Mouse (Mus musculus): ENCODE results near the gene Olfr64. TPM values are rescaled to one million over a fixed set of nuclear protein-coding genes. Genes with fewer than 3 reads are reported as not detected.

Gene Olfr64
- not detected in 2 replicates for polyA plus RNA-seq (2012; rRNA removed)

DNA sequence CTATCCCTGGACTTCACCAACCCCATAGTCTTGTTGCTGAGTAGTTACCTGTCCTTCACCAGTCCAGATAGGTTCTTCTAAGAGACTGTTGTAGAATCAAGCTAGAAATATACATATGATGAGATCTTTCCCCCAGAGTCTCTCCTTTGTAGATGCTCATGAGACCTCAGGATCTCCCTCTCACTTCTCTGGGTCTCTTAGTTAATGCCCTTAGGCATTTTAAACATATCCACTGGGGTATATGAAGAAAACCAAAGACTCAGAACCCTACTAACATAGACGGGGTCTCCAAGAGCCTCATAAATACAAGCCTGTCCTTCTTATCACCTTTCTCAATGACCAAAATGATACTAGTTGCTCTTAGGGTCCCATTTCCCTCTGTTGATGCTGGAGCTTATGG, at the start of gene Olfr64:
Olfr64 (minus strand) TSS at position 101 of the 400 bp plus-strand sequence.

DNA sequence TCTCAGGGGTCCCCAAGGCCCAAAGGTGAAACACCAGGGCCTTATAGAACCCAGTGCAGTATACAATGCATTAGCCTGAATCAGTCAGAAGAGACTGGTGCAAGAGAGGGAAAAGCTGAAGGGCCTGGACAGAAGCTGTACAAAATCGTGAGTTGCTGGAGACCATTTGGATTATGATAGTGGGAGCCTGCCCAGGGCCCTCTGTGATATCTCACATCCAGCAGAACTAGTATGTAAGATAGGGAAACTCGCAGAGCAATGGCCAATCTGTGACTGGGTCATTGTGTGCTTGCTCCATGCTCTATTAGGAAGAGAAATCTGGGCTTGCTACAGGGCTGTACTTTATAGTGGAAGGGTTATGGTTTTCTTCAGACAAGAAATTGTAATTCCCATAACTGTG, 40.0 kb upstream of the Olfr64 start, which contains the start of gene Olfr632:
Olfr632 (plus strand) TSS at position 84 of the 400 bp plus-strand sequence.

DNA sequence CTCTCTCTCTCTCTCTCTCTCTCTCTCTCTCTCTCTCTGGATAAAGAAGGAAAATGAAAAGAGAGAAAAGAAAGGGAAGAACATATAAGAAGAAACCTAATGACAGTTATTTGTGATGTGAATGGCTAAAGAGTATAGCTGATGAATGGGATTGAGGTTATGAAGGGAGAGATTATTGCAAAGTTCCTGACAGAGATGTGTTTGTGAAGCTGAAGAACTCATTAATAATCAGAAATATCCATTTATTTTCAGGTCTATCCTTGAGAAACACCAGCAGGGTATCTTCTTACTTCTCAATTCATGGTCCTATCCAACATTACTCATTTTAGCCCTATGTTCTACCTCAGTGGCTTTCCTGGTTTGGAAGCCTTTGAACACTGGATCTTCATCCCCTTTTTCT, 34.2 kb upstream of the Olfr64 start, which contains the start of gene Olfr631:
Olfr631 (plus strand) TSS at position 301 of the 400 bp plus-strand sequence.

DNA sequence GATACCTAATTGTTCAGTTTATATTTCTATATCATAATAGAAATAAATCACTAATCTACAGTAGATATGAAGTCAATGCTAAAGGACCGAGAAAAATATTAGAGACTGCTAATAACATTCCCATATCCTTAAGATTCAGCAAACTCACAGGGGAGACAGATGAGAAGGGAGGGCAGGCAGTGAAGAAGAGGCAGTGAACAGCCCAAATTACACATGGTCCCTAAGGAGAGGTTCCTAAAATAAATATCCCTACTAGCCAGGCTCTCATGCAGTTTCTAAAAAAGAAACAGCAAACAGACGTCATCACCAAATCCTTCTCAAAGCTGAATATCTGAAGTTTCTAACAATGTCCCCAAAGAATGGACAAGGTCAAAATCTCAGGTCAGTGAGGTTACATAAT, 8.9 kb upstream of the Olfr64 start, which contains the start of gene Olfr65:
Olfr65 (plus strand) TSS at position 301 of the 400 bp plus-strand sequence.

DNA sequence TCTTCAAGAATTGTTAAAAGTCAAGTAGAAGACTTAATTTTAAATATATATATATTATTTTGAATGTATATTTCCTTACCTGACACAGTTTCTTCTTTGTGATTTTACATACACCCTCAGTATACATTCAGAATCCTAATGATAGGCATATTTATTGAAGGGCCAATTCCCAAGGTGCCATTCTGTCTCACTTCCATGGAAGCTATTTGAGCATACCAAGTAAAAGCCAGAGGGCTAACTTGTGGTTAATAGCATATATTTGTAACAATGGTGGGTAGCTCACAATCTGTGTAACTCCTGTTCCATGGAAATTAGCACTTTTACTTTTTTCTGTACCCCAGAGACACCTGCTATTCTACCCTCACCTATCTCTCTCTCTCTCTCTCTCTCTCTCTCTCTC, 8.1 kb downstream of the Olfr64 start, which contains the start of gene Olfr66:
Olfr66 (minus strand) TSS at position 101 of the 400 bp plus-strand sequence.

DNA sequence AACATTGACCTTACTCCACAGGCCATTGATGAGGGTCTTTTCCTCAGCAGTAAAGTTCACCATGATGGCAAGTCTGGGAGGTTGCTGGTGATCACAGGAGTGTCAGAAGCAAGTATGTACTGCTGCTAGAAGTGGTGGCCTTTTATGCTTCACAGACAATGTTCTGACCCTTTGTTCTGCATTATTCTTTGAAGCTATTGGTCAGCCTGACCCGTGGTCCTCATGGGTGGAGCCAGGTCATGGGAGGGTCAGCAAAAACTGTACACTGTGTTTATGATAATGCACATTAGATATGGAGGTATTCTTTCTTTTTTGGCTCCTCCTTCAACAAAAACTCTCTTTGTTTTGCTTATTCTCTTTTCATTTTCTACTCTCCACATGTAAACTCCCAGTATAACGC, 41.2 kb downstream of the Olfr64 start, which contains the start of gene Hbb-y:
Hbb-y (minus strand) TSS at position 127 of the 400 bp plus-strand sequence.

DNA sequence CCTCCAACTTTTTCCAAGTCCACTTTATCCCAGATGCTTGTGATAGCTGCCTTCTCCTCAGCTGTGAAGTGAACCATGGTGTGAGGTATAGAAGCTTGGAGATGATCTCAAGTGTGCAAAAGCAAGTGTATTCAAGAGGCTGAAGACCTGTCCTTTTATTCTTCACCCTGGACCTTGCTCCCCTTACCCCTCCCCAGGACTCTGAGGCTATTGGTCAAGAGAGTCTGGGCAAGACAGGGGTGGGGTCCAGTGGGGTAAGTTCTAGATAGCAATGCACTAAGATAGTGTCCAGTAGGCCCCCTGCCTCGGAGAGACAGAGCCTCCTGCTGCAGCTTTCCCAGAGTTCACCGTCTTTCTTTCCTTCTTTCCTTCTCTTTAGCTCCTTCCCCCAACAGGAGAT, 51.3 kb downstream of the Olfr64 start, which contains the start of gene Hbb-bh1:
Hbb-bh1 (minus strand) TSS at position 131 of the 400 bp plus-strand sequence.

DNA sequence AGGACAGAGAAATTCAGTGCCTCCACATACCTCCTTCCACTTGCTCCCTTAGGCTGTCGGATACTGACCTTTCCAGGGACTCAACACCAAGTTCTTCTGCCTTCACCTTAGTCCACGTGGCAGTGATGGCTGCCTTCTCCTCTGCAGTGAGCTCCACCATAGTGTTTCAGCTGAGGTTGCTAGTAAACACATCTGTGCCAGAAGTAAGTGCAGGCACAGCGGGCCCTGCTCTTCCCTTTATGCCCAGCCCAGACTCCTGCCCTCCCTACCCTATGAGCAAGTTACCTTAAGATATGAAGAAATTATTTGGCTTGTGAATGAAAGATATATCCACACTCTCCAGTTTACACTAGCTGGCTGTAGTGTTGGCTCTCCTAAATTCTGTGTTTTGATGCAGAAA, 54.0 kb downstream of the Olfr64 start, which contains the start of gene Hbb-bh2:
Hbb-bh2 (minus strand) TSS at position 253 of the 400 bp plus-strand sequence.

Other genes starting within 250 kb of the Olfr64 start
- gene Olfr623, start 230.8 kb downstream of the Olfr64 start, polyA plus RNA-seq (2012; rRNA removed), result not detected in 2 replicates
- 0.01 TPM in 1 of 2 replicates, not detected in the other for gene Olfr624, start 223.3 kb downstream of the Olfr64 start, polyA plus RNA-seq (2012; rRNA removed)
- gene Olfr625-ps1, start 211.8 kb downstream of the Olfr64 start, polyA plus RNA-seq (2012; rRNA removed), result not detected in 2 replicates
- not detected in 2 replicates for gene Olfr243, start 179.8 kb downstream of the Olfr64 start, polyA plus RNA-seq (2012; rRNA removed)
- not detected in 2 replicates for gene Olfr628, start 164.1 kb downstream of the Olfr64 start, polyA plus RNA-seq (2012; rRNA removed)
- not detected in 2 replicates for gene Olfr629, start 149.5 kb downstream of the Olfr64 start, polyA plus RNA-seq (2012; rRNA removed)
- gene Olfr630, start 137.2 kb downstream of the Olfr64 start, polyA plus RNA-seq (2012; rRNA removed), result not detected in 2 replicates
- not detected in 2 replicates for gene Olfr69, start 122.9 kb downstream of the Olfr64 start, polyA plus RNA-seq (2012; rRNA removed)
- not detected in 2 replicates for gene Olfr68, start 114.8 kb downstream of the Olfr64 start, polyA plus RNA-seq (2012; rRNA removed)
- gene Olfr67, start 102.7 kb downstream of the Olfr64 start, polyA plus RNA-seq (2012; rRNA removed), result not detected in 2 replicates
- gene Hbb-bt, start 80.5 kb downstream of the Olfr64 start, polyA plus RNA-seq (2012; rRNA removed), result 762 and 1,375 TPM in 2 replicates
- gene Hbb-bs, start 66.4 kb downstream of the Olfr64 start, polyA plus RNA-seq (2012; rRNA removed), result 2,826 and 5,558 TPM in 2 replicates
- gene Hbb-bh2, start 54.0 kb downstream of the Olfr64 start, polyA plus RNA-seq (2012; rRNA removed), result not detected in 2 replicates
- gene Hbb-bh1, start 51.3 kb downstream of the Olfr64 start, polyA plus RNA-seq (2012; rRNA removed), result 7.1 and 8.0 TPM in 2 replicates
- 602 and 840 TPM in 2 replicates for gene Hbb-y, start 41.3 kb downstream of the Olfr64 start, polyA plus RNA-seq (2012; rRNA removed)
- not detected in 2 replicates for gene Olfr66, start 8.2 kb downstream of the Olfr64 start, polyA plus RNA-seq (2012; rRNA removed)
- not detected in 2 replicates for gene Olfr65, start 9.0 kb upstream of the Olfr64 start, polyA plus RNA-seq (2012; rRNA removed)
- gene Olfr631, start 34.3 kb upstream of the Olfr64 start, polyA plus RNA-seq (2012; rRNA removed), result not detected in 2 replicates
- not detected in 2 replicates for gene Olfr632, start 39.9 kb upstream of the Olfr64 start, polyA plus RNA-seq (2012; rRNA removed)
- not detected in 2 replicates for gene Olfr633, start 50.0 kb upstream of the Olfr64 start, polyA plus RNA-seq (2012; rRNA removed)
- gene Olfr635, start 76.7 kb upstream of the Olfr64 start, polyA plus RNA-seq (2012; rRNA removed), result not detected in 2 replicates
- gene Olfr638, start 104.3 kb upstream of the Olfr64 start, polyA plus RNA-seq (2012; rRNA removed), result not detected in 2 replicates
- not detected in 2 replicates for gene Olfr639, start 122.8 kb upstream of the Olfr64 start, polyA plus RNA-seq (2012; rRNA removed)
- not detected in 2 replicates for gene Olfr640, start 131.1 kb upstream of the Olfr64 start, polyA plus RNA-seq (2012; rRNA removed)
- gene Olfr641, start 141.0 kb upstream of the Olfr64 start, polyA plus RNA-seq (2012; rRNA removed), result not detected in 2 replicates
- gene Olfr642, start 158.2 kb upstream of the Olfr64 start, polyA plus RNA-seq (2012; rRNA removed), result not detected in 2 replicates
- gene 4930516K23Rik, start 167.0 kb upstream of the Olfr64 start, polyA plus RNA-seq (2012; rRNA removed), result not detected in 2 replicates
- gene Olfr644, start 177.4 kb upstream of the Olfr64 start, polyA plus RNA-seq (2012; rRNA removed), result not detected in 2 replicates
- not detected in 2 replicates for gene Olfr645, start 191.0 kb upstream of the Olfr64 start, polyA plus RNA-seq (2012; rRNA removed)
- gene Olfr646, start 210.4 kb upstream of the Olfr64 start, polyA plus RNA-seq (2012; rRNA removed), result not detected in 2 replicates
- gene Ubqln5, start 235.3 kb upstream of the Olfr64 start, polyA plus RNA-seq (2012; rRNA removed), result not detected in 2 replicates
- gene Olfr643, start 242.9 kb upstream of the Olfr64 start, polyA plus RNA-seq (2012; rRNA removed), result not detected in 2 replicates
- not detected in 2 replicates for gene Ubqln3, start 248.8 kb upstream of the Olfr64 start, polyA plus RNA-seq (2012; rRNA removed)